Mouse (Mus musculus): Measurements from ENCODE around the gene Gpc6.

DNA sequence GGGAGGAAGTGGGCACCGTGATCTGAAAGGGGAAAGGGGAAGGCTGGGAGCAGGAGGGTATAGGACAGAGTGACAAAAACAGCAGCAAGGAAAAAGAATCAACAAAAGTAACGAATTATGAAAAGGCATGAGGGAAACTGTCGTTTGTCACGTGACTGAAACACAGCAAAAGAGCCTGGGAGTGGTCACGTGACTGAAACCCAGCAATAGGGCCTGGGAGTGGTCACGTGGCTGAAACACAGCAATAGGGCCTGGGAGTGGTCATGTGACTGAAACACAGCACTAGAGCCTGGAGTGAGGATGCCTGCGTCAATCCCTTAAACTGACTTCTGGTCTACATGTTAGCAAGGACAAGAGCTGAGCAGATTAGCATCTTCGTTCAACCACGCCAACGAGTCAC lies 1063.3 kb downstream of the Gpc6 start:
- no peak for TF ChIP-seq EP300 (IDR thresholded peaks at IDR 0.05; ENCODE audit: insufficient read depth, low read depth, low read length)
- TF ChIP-seq CTCF (IDR thresholded peaks at IDR 0.05), result no peak
